Mouse (Mus musculus) ES-Bruce4 (cell line): ENCODE results near the gene Cntln.

Experiments used
- CTCF ChIP-seq: IDR thresholded peaks from one replicate; pipeline ENCODE4 v1.8.1; 2011; ENCODE audit warnings: low read depth, low read length
- EP300 ChIP-seq: IDR thresholded peaks from 2 replicates; pipeline ENCODE4 v1.6.1; 2011; ENCODE audit warnings: low read depth, low read length; ENCODE audit not compliant: insufficient read depth

DNA sequence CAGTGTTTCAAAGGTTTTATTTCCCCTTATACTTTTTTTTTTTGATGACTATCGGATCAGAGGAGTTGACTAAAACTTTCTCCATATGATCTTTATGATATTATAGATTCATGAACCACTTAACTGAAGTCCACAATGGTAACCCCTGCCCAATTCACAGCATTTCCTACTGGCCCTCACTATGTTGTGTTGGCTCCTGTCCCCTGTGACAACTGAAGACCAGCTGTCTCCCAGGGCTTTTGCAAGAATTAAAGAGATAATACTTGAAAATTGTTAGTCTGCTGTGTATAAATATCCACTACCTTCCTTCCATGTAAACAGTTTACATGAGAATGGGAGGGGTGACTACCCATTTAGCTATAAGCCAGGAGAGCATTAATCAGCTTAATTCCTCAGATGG lies 270.3 kb downstream of the Cntln start:
- TF ChIP-seq EP300 (no peak), CTCF (no peak)
